Mouse (Mus musculus) liver, postnatal 0 days (tissue): ENCODE measurements at regions not wholly inside any gene's neighbourhood (a gene's known extent, or its start where the extent isn't known, plus 50 kb on each side); places are given as distances from the start of the nearest gene placed in this dataset.

Source experiments
- ATAC-seq: fragments of 200-750 bp; cut with Nextera tagmentation; 2 replicates; pipeline ENCODE4 v1.8.0; 2017; ENCODE audit warnings: mild to moderate bottlenecking, moderate library complexity
- DNase-seq: peaks from one replicate; pipeline ENCODE4 v3.0.0-alpha.2; 2016
- H3K27ac ChIP-seq: fragments of 300-500 bp; sonication (generic); 2 replicates; pipeline ENCODE4 v1.5.1; 2014; ENCODE audit warnings: antibody characterized with exemption, moderate library complexity, mild to moderate bottlenecking, low read depth
- H3K27me3 ChIP-seq: fragments of 300-500 bp; sonication (generic); 2 replicates; pipeline ENCODE4 v1.6.1; 2014; ENCODE audit warnings: low read length, control low read depth, mixed read lengths; ENCODE audit not compliant: insufficient read depth
- H3K36me3 ChIP-seq: fragments of 300-500 bp; sonication (generic); replicated peaks from 2 replicates; pipeline ENCODE4 v1.6.1; 2014; ENCODE audit warnings: mild to moderate bottlenecking, control low read depth, low read length, moderate library complexity, mixed read lengths; ENCODE audit not compliant: insufficient read depth
- H3K4me1 ChIP-seq: fragments of 300-500 bp; sonication (generic); 2 replicates; pipeline ENCODE4 v1.6.1; 2014; ENCODE audit warnings: antibody characterized with exemption, mild to moderate bottlenecking, control low read depth; ENCODE audit not compliant: insufficient read depth
- H3K4me2 ChIP-seq: fragments of 300-500 bp; sonication (generic); 2 replicates; pipeline ENCODE4 v1.6.1; 2014; ENCODE audit warnings: low read depth, mild to moderate bottlenecking, low read length, moderate library complexity, mixed read lengths
- H3K4me3 ChIP-seq: fragments of 300-500 bp; sonication (generic); 2 replicates; pipeline ENCODE4 v1.5.1; 2014; ENCODE audit warnings: low read depth, low read length
- H3K9ac ChIP-seq: fragments of 300-500 bp; sonication (generic); replicated peaks from 2 replicates; pipeline ENCODE4 v1.6.1; 2014; ENCODE audit warnings: mild to moderate bottlenecking, moderate library complexity
- H3K9me3 ChIP-seq: fragments of 300-500 bp; sonication (generic); 2 replicates; pipeline ENCODE4 v1.6.1; 2016; ENCODE audit warnings: mild to moderate bottlenecking, control low read depth, low read length, mixed read lengths
- CTCF ChIP-seq: sonication (generic); IDR thresholded peaks from 2 replicates; pipeline ENCODE4 v1.5.1; 2016; ENCODE audit warnings: antibody characterized with exemption, low read depth
- EP300 ChIP-seq: IDR thresholded peaks from 2 replicates; pipeline ENCODE4 v1.6.1; 2016; ENCODE audit warnings: antibody characterized with exemption, low read depth, mild to moderate bottlenecking

DNA sequence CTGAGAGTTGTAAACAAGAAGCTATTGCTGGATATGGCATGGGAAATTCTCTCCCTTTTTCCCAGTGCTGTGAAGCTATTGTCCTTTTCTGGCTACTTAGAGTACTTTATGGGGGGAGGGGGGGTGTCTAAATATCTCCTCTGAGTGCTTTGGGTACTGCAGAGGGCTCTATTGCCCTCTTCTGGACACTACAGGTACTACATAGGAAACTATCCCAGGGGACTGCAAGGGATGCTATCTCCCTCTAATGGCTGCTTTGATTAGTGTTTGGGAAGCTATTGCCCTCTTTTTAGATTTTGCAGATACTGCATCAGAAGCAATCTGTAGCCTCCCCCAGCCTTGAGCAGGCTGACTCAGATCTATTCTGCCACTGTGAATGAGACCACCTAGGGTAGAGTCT is 55.8 kb upstream of the 5430402E10Rik start:
- H3K4me2 ChIP-seq: no peak overlapping the region
- H3K9me3 ChIP-seq: no peaks in the 10 kb centered on the region
- ATAC-seq: no peak
- no peak overlapping the region for H3K27ac ChIP-seq
- TF ChIP-seq CTCF (peak; percentile 41), EP300 (no peak)
- no peak overlapping the region for H3K9ac ChIP-seq
- H3K4me1 ChIP-seq: no peaks in the 10 kb centered on the region
- H3K36me3 ChIP-seq: no peaks in the 10 kb centered on the region
- no peaks in the 10 kb centered on the region for H3K27me3 ChIP-seq
- H3K4me3 ChIP-seq: no peak overlapping the region
- DNase-seq: no peak
